Mouse (Mus musculus) left cerebral cortex, postnatal 10 days (tissue): Measurements from ENCODE around the gene Ldlrad2. TPM values are rescaled to one million over a fixed set of nuclear protein-coding genes. Genes with fewer than 3 reads are reported as not detected.
"Not testable (repeated sequence)": the region's sequence is repeated elsewhere in the genome, so short reads cannot be mapped to it uniquely, and the experiment has no call there.

Experiments
- DNase-seq, 2 experiments: peaks; one replicate each; pipeline ENCODE4 v3.0.0; 2021 to 2022; ENCODE audit warnings: low spot score in 2 of 2, mixed read lengths in 1 of 2; ENCODE audit errors: extremely low spot score in 1 of 2
- intact Hi-C: fragments of 180-260 bp; cut with DNase I; formaldehyde crosslinking; loops from one replicate; pipeline ENCODE4 v1.15.1; 2025
- total RNA-seq, 2 experiments: library from RNA; stranded (reverse); gene quantifications; 2 replicates each; pipeline ENCODE4 v1.2.3; 2021

Ldlrad2 gene
- total RNA-seq = not detected

GRCm38 (mm10) chr4:137574469-137574868 is at the start of gene Ldlrad2:
Gene Ldlrad2 (minus strand): TSS chr4:137574569.
- intact Hi-C loops = no loop called here
- no peak for DNase-seq

- DNase-seq = no peak
- intact Hi-C loops = no loop called here
Observed at GRCm38 (mm10) chr4:137622847-137623246, 48.5 kb upstream of the Ldlrad2 start.

GRCm38 (mm10) chr4:137610256-137610655 is 35.9 kb upstream of the Ldlrad2 start:
- intact Hi-C loops = no loop called here

GRCm38 (mm10) chr4:137609702-137610101 is 35.3 kb upstream of the Ldlrad2 start:
- intact Hi-C loops = no loop called here
- no peak for DNase-seq

More at GRCm38 (mm10) chr4:137610256-137610655, 35.9 kb upstream of the Ldlrad2 start:
- no peak for DNase-seq

GRCm38 (mm10) chr4:137609281-137609680 is 34.9 kb upstream of the Ldlrad2 start:
- DNase-seq = no peak
- intact Hi-C loops = no loop called here

GRCm38 (mm10) chr4:137607023-137607422 is 32.7 kb upstream of the Ldlrad2 start:
- intact Hi-C loops = no loop called here
- no peak for DNase-seq

- intact Hi-C loops = no loop called here
- DNase-seq = no peak
Observed at GRCm38 (mm10) chr4:137603449-137604171, 29.2 kb upstream of the Ldlrad2 start.

GRCm38 (mm10) chr4:137598577-137598976 is 24.2 kb upstream of the Ldlrad2 start:
- intact Hi-C loops = no loop called here
- no peak for DNase-seq

- DNase-seq = no peak
- intact Hi-C loops = no loop called here
Observed at GRCm38 (mm10) chr4:137597098-137597630, 22.8 kb upstream of the Ldlrad2 start.

- intact Hi-C loops = no loop called here
Observed at GRCm38 (mm10) chr4:137594496-137595270, 20.3 kb upstream of the Ldlrad2 start.

GRCm38 (mm10) chr4:137593601-137594495 is 19.5 kb upstream of the Ldlrad2 start, which contains the start of gene Usp48:
Gene Usp48 (plus strand): TSS chr4:137593755.
- intact Hi-C loops = no loop called here
- peak; percentile 99 to 100 for DNase-seq

More at GRCm38 (mm10) chr4:137594496-137595270, 20.3 kb upstream of the Ldlrad2 start:
- peak; percentile 27 to 35 for DNase-seq

GRCm38 (mm10) chr4:137590961-137591360 is 16.6 kb upstream of the Ldlrad2 start:
- DNase-seq = no peak
- intact Hi-C loops = no loop called here

- intact Hi-C loops = no loop called here
- DNase-seq = no peak
Observed at GRCm38 (mm10) chr4:137589586-137589985, 15.2 kb upstream of the Ldlrad2 start.

- DNase-seq, intact Hi-C loops: not testable (repeated sequence)
Observed at GRCm38 (mm10) chr4:137589095-137589494, 14.7 kb upstream of the Ldlrad2 start.

GRCm38 (mm10) chr4:137581815-137582214 is 7.4 kb upstream of the Ldlrad2 start:
- no peak for DNase-seq
- intact Hi-C loops = no loop called here

GRCm38 (mm10) chr4:137580299-137580698 is 5.9 kb upstream of the Ldlrad2 start:
- intact Hi-C loops = no loop called here
- DNase-seq = no peak

- intact Hi-C loops = loop anchor here (5.0 kb wide), 1 partner anchor 137 kb away; no protein-coding TSS in a partner anchor
Observed at GRCm38 (mm10) chr4:137579789-137580188, 5.4 kb upstream of the Ldlrad2 start.

GRCm38 (mm10) chr4:137578181-137578845 is 3.9 kb upstream of the Ldlrad2 start:
- DNase-seq = peak in 1 of 2 experiments; percentile 59
- intact Hi-C loops = loop anchor here (5.0 kb wide), 1 partner anchor 136 kb away; no protein-coding TSS in a partner anchor

More at GRCm38 (mm10) chr4:137579789-137580188, 5.4 kb upstream of the Ldlrad2 start:
- no peak for DNase-seq
